Mouse (Mus musculus): Measurements from ENCODE around the gene Ccdc89.
A peak's percentile ranks its signal among the peaks of the same experiment; 100 is the strongest.

- TF ChIP-seq CTCF (IDR thresholded peaks at IDR 0.05) = peak; percentile 65
- no peak for TF ChIP-seq EP300 (IDR thresholded peaks at IDR 0.05)
Measured at GRCm38 (mm10) chr7:90456845-90457468, 30.6 kb downstream of the Ccdc89 start, which contains the start of gene Tmem126a.
